In genomic region chr14:93407747-93408146, GRCm38 (mm10) we compare ENCODE assay signal across 17 mouse cellular contexts.
"Had no signal": no experiment of that assay in that cellular context is flagged by ENCODE, and none has a peak within 500 bp of the region (broad histone marks: within the 10 kb centered on the region; RNA-seq: fewer than 3 reads in every experiment).

No protein-coding gene starts in this region.

- H3K4me2 ChIP-seq: lung, embryonic 14.5 days; midbrain, embryonic 12.5 days; neural tube, embryonic 13.5 days; neural tube, embryonic 15.5 days had no signal

- H3K27ac ChIP-seq: midbrain, embryonic 10.5 days; midbrain, embryonic 12.5 days; neural tube, embryonic 13.5 days; neural tube, embryonic 15.5 days had no signal

- H3K4me1 ChIP-seq: midbrain, embryonic 10.5 days; midbrain, embryonic 12.5 days; neural tube, embryonic 13.5 days; neural tube, embryonic 15.5 days had no signal

- H3K9me3 ChIP-seq: midbrain, embryonic 10.5 days; neural tube, embryonic 13.5 days; neural tube, embryonic 15.5 days had no signal

- H3K9ac ChIP-seq: lung, embryonic 14.5 days; midbrain, embryonic 12.5 days; neural tube, embryonic 13.5 days; neural tube, embryonic 15.5 days had no signal

- H3K36me3 ChIP-seq: midbrain, embryonic 10.5 days; midbrain, embryonic 12.5 days; neural tube, embryonic 13.5 days; neural tube, embryonic 15.5 days had no signal

- H3K27me3 ChIP-seq: midbrain, embryonic 12.5 days; neural tube, embryonic 13.5 days; neural tube, embryonic 15.5 days had no signal

- H3K4me3 ChIP-seq: midbrain, embryonic 10.5 days; midbrain, embryonic 12.5 days; myocyte; neural tube, embryonic 13.5 days; neural tube, embryonic 15.5 days had no signal

- DNase-seq: lung, adult 18-20 months; lung, embryonic 14.5 days; lung, postnatal 10 days; lung, postnatal 4 days; midbrain, embryonic 14.5 days; retina, postnatal 1 day; right cerebral cortex, postnatal 14 days; right cerebral cortex, postnatal 4 days; spleen, adult 18-20 months; thymus, adult 2 months; thymus, postnatal 25 days; thymus, postnatal 4 days had no signal
